Mouse (Mus musculus) brain, embryonic 14.5 days (tissue): ENCODE measurements at regions not wholly inside any gene's neighbourhood (a gene's known extent, or its start where the extent isn't known, plus 50 kb on each side); places are given as distances from the start of the nearest gene placed in this dataset.

ENCODE experiments used
- DNase-seq: peaks from one replicate; pipeline ENCODE4 v3.0.0-alpha.2; 2011; ENCODE audit warnings: low read depth
- CTCF ChIP-seq: fragments of 200-500 bp; IDR thresholded peaks from 2 replicates; pipeline ENCODE4 v1.5.1; 2012; ENCODE audit warnings: inconsistent platforms, mild to moderate bottlenecking, moderate library complexity, borderline replicate concordance; ENCODE audit not compliant: insufficient read depth, insufficient read length; ENCODE audit errors: extremely low read depth
- POLR2A ChIP-seq: fragments of 200-500 bp; IDR thresholded peaks from 2 replicates; pipeline ENCODE4 v1.6.1; 2012; ENCODE audit warnings: mild to moderate bottlenecking, inconsistent platforms, borderline replicate concordance; ENCODE audit not compliant: poor library complexity, insufficient read depth, insufficient read length, severe bottlenecking; ENCODE audit errors: extremely low read depth

DNA sequence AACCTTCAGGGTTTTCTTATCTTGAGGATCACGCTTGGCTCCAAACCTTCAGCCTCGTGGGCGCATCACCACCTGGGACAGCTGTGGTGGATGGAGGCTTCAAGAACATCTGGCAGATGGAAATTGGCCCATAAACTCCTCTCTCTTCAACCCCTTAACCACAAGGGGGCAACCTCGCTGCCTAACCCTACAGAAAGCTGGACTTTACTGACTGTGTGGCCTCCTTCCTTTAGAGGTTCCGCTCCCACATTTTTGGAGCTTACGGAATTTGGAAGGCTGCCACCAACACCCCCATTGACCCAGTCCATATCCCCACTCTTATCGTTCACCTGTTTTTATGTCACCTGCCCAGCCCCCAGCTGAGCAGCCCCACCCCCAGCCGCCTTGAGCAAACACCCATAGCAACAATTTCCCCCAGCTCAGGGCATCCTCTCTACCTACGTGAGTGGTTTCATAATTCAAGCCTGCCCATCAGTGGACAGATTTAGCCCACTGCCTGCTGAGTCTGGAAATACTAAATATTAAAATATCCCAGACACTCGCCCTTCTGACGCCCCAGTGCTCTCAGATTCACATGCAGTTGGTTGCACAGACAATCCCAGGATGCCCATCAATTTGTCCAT is 167.0 kb upstream of the Slc22a22 start:
- TF ChIP-seq CTCF (peak; percentile 56; the same call in 1 of the 2 replicates), POLR2A (no peak)
- peak; percentile 42 for DNase-seq

DNA sequence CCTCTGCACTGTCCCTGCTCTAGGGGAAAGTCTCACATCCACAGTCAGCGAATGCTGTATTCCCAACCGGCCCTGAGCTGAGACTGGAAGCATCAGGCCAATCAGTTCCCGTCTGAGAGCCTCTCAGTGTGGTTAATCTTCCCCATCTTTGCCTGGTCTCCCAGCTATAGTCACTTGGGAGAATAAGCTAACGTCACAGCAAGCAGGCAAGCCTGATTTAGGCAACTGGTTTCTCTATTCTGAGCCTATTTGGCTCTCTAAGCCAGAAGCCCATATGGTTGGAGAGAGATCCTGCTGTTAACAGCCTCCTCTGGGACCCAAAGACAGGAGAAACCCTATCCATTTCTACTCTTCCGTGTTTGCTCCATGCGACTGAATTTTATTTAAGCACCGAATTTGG is 161.7 kb upstream of the Slc22a22 start:
- no peak for DNase-seq
- TF ChIP-seq POLR2A (no peak), CTCF (no peak)

DNA sequence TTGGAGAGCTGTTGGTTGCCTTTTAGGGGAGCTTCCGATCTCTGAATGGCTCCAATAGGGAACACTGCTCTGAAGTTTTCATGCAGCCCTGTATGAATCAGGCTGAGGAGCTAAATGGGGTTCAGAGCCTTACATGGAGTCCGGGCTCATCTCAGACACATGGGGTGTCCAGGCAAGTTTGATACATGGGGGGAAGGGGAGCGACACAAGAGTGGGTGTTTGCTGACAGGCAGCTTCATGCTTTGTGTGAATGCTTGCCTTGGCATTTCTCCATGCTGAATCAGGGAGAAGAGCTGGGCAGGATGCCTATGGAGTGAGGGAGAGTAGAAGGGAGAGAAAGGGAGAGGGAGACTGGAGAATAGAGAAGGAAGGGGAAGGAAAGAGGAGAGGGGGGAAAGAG is 155.6 kb upstream of the Slc22a22 start:
- DNase-seq: peak; percentile 76
- TF ChIP-seq CTCF (no peak), POLR2A (no peak)

DNA sequence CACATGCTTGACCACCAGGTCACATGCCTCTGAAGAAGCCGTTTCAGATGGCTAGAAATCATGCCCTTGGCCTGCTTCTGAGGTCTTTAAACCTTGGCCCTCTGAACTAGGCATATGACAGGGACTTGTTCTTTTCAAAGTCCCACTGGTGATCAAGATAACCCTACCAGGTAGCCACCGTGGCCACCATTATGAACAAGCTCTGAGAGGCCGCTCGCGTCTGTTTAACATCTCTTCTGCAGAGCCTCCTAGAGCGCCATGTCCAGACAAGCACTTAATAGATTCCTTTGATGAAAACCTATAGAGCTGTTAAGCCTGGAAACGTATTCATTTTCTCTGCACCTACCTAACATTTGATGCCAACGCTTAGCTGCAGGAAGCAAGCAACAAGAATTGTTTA is 155.1 kb upstream of the Slc22a22 start:
- no peak for TF ChIP-seq CTCF
- TF ChIP-seq POLR2A: no peak
- DNase-seq: peak; percentile 51

DNA sequence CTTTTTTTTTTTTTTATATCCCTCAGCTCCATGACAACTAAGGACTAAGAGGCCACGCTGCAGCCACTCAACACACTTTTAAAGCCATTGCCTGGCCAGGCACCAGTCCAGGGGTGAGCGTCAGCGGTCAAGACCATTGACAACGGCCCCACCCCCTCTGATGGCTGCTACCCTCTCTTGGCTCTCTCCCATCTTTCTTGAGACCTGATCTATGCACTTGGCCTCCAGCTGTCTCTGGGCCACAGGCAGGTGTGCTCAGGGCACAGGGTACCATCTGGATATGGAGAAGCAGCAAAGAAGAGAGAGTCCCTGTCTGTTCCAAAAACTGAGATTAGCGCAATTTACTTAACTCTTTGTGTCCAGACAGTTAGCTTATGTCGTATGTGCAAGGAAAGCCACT is 141.0 kb upstream of the Slc22a22 start:
- TF ChIP-seq CTCF: no peak
- TF ChIP-seq POLR2A: no peak
- no peak for DNase-seq

DNA sequence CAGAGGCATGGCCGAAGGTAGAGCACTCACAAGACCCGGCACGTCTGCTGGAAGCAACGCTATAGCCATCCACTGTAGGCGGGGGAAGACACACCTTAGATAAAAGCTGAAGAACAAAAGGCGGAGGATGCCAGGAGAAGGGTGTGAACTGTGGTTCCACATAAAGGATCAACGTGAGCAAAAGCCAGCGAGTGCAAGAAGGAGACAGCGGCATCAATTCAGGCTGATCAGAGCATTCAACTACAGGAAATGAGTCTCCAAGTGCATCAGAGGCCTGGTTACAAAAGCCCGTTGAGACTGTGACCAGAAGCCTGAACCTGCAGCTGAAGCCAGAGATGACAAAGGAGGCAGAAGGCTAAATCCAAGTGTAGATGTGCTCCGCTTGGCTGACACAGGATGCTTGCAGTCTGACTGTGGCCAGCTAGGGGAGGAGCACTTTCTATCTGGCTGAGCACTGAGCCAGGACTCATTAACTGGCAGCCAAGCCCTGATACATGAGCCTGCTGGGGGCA is 139.5 kb upstream of the Slc22a22 start:
- TF ChIP-seq POLR2A: no peak
- TF ChIP-seq CTCF: no peak
- DNase-seq: peak; percentile 54

DNA sequence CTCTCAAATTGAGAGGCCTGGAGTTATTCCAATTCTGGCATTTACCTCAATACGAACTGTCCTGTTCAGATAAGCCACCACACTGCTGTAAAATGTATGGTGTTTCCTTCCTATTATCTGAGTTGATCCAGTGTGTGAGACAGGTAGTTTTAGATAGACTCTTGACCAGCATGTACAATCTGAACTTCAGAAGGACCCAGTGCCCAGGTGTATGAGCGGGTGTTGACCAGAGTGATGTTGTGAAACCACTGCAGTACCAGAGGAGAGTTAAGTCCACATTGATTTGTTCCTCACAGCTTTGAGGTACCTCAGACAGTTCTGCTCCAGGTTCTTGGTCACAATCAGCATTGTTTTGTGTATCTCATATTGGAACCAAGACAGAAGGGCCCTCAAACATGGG is 132.6 kb upstream of the Slc22a22 start:
- TF ChIP-seq CTCF (no peak), POLR2A (no peak)
- DNase-seq: no peak

DNA sequence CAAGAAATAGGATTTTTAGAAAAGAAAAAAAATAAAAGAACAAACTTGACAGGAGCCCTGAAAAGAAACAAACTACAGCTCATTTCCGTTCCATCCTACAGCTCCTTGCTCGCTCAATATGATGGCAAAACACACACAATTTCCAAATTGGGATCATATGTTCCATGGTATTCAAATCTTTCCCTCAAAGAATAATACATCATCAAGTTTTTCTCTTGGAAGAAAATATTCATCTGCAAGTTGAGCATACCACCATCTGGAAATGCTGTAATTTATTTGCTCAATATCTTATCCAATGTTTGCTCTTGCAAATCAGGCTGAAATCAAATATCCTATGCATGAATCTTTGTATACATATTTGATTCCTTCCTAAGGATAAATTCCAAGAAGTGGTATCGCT is 131.1 kb upstream of the Slc22a22 start:
- no peak for TF ChIP-seq CTCF
- no peak for TF ChIP-seq POLR2A
- DNase-seq: no peak

DNA sequence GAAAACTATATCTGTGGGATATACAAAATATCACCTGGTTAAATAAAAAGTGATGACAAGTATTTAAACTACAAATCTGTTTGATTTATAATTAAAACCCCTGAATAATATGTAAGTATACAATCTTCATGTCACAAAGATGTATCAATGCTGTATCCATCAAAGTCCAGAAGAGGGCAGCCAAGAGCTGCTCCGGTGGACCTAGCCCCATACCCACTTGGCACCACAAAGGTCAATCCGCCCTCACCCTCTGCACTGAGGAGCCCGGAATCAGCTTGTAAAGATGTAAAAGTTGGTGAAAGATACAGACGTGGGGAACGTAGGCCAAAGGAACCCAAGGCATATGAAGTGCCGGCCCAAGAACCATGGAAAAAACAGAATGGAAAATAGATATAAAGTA is 123.1 kb upstream of the Slc22a22 start:
- peak; percentile 79 for DNase-seq
- TF ChIP-seq CTCF (peak; percentile 86), POLR2A (no peak)

DNA sequence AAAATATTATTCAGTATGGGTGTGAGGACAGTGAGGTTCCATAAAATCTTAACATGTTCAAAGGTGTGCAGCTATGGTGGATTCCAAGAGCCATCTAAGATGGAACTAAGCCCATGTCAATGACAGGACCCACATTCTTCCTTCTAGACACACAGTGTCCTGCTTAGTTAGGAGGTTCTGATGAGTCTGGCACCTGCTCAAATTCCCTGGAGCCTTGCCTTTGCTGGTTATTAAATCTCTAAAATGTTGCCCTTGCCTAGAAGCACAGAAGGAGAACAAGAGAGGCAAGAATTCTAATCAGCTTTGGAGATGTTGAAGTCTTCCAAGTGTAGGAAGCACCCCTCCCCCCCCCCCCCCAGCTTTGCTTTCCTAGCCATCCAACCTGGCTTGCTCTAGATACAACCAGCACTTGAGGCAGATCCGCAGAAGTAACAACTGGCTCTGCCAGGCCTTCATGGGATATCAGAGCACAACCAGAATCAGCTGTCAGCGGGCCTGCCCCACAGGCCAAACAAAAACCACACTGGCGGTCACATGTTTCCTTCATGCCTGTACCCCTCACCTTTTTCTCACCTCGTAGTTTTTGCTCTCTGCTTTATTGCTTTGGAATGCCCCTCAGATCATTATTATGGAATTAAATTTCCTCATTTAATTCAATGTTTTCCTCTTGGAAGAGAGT is 116.0 kb upstream of the Slc22a22 start:
- no peak for TF ChIP-seq POLR2A
- TF ChIP-seq CTCF: no peak
- no peak for DNase-seq

DNA sequence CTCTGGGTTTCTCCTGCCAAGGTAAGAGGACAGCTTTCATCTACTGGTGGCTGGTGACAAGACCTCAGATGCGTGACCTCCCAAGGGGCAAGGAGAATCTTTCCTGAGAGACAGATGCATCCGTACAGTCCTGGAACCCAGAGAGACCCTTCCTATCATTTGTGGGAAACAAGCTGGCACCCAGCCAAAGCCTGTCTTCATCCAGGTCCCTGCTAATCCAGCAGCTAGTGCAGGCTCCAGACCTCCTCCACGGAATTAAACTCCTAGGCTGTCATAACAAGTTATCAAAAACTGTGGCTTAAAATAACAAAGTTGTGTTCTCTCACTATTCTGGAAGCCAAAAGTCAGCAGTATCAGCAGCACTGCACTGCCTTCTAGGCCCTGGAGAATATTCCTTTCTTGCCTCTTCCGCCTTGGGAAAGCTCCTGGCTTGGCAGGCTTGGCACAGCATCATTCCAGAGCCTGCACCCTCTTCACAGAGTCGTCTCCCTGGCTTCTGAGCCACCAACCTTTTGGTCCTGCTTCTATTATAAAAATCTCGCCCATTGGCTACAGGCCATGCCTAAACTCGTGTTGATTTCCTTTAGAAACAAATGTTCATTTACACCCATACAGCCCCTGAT is 113.3 kb upstream of the Slc22a22 start:
- DNase-seq: peak; percentile 66

DNA sequence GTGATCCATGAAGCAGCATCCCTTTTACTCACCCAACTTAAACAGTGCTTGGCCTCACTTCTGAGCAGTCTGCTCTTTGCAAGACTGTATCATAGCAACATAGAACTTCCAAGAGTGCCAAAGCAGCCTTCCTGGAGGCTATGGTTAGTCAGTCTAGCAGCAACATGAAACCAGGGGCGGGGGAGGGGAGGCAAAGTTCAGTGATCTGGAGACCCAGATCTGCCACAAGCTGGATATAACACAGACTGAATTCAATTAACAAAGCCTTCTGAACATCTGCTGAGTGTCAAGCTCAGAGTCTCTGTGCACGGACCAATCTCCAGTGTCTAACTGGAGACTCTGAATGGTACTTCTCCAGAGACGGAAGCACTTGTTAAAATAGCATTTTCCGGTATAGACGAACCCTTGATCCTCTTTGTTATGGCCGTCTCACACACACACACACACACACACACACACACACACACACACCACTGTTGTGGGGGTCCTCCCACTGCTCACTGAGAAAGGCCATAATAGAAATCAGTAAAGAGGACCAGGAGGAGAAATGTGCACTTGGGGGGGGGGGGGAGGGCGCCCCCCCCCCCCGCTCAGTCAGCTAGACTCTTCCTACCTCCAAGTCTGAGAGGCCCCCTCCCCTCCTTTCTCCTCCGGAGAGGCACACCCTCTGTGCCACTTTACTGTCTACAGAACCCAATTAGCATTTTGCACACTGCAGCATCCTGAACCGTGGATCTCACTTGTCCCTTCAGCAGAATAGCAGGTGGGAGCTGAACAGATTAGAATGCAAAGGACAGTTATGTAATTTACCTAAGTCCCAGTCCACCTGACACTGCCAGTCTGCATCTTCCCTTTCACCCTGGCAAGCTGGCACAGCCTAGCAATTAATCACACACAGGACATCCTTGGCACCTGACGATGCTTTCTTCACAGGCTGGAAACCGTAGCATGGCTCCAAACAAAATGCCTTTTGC is 112.3 kb upstream of the Slc22a22 start:
- TF ChIP-seq CTCF (no peak), POLR2A (no peak)
- peak; percentile 91 for DNase-seq

More for the DNA sequence above, 113.3 kb upstream of the Slc22a22 start:
- TF ChIP-seq CTCF: no peak
- no peak for TF ChIP-seq POLR2A
